Mouse (Mus musculus): ENCODE results near the gene Tbcd. TPM values are rescaled to one million over a fixed set of nuclear protein-coding genes. Genes with fewer than 3 reads are reported as not detected.

The Tbcd gene
- total RNA-seq, 2 experiments from 2014 or later = 34.7 to 38.3 TPM

DNA sequence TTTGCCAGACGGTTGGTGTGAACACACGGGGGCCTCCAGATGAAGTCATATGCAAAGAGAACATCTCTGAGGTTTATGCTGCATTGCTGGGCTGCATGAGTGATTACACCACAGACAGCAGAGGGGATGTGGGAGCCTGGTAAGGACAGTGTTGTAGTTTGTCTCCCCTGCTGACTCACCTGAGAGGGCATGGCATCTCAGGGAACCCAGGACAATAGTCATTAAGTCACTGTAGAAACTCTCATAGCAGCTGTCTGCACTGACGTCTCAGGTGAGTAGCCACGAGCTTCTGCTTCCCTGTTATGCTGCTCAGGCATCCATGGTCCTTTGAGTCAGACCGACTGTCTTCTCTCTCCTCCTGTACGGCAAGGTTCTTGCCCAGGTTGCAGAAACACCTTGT lies 145.5 kb downstream of the Tbcd start:
- DNase-seq = no peak

DNA sequence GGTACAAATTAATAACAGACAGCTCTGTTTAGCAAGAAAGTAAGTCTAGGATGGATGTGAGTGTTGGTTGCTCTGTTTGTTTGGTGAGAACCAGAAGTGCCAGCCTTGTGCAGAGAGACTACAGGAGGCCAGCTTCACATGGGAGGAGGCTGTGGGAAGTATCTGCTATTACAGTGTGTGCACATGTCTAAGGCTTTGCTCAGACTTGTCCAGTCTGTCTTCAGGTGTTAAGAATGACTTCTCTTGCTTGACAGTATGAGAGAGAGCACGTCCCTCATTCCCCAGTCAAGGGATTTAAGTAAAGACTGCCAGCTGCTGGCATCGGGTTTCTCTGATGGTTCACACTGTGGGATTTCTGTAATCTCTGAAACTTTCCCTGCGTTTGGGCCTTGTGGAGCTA lies 149.7 kb downstream of the Tbcd start:
- no peak for DNase-seq

DNA sequence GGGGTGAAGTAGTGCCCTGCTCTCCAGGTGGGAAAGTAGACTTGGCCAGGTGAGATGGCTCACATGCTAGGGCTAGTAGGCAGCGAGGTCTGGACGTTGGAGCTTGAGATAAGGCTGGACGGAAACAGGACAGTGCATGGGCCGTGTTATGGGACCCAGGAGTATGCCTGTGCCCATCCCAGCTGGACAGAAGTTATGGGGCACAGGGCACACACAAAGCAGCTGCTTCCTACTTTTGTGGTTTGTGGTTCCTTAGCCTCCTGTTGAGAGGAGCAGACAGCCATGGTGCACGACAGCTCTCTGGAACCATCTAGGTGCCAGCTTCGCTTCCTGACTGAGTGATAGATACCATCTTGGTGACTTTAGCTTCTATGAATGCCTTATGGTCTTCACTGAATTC lies 153.9 kb downstream of the Tbcd start:
- no peak for DNase-seq

DNA sequence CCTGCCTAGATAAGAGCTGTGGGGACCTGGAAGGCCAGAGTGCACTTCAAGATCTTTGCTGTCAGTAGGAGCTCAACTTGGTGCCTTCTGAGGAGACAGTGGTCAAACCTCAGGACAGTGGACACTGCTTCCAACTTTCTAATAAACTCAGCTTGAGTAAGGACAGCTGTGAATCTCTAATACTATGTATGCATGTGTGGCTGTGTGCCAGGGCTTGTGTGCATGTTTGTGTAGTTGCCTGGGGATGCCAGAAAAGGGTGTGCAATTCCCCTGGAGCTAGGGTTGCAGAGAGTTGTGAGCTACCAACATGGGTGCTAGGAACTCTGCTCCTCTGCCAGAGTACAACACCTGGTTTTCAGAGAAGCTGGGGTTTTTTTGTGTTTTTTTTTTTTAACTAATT lies 159.2 kb downstream of the Tbcd start:
- DNase-seq = no peak

DNA sequence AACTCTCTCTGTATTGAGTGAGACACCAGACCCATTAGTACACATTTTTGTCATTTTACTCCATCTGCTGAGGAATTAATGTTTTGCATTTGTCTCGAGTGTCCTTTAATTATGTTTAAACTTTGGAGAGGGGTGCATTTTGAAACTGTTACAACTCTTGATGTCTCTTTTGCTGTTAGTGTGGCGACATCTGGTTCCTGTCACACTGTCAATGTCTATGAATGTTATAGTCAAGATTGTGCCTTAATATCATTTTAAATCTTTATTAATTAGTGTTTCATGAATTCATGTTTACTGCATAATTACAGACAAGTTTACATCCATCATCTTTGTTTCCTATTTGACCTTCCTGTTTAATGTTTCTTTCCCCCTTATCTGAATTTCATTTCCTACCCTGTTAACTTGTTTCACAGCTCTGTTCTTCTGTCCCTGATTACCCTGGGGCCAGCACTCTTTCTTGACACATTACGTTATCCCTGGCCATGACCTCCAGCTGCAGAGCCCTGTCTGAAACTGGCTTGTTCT lies 164.3 kb downstream of the Tbcd start:
- no peak for DNase-seq

DNA sequence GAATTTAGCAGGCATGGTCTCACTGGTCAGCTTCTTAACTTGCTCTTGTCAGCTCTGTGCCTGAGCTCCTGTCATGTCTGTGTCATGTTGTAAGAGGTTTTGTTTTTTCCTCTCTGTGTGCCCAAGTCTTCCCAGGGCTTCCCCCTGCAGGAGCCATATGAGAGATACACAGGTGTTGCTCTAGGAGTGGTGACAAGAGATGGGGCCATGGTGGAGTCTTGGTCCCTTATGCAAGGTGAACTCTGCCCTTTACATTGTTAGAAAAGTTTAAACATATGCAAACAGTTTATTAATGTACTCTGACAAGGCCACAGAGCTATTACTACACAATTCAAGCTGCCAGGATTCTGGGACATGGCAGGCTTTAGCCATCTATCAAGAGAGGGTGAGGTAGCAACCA lies 164.8 kb downstream of the Tbcd start:
- no peak for DNase-seq

DNA sequence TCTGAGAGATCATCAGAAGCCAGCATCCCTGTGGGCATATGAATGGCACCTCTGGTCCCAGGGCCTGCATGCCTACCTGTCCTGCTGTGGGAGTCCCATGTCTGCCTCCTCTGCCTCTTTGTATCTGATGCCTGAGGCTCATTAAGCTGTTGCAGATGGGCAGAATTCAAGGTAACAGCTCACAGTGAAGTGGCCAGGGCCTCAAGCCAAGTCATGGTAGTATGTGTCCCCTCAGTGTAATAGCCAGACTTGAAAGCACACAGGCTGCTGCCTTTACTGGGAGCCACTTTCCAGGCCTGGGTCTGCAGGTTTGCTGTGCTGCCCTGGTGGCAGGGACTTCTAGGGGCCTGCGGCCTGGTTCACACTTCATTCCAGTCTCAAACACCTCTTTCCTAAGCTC lies 165.6 kb downstream of the Tbcd start:
- no peak for DNase-seq

DNA sequence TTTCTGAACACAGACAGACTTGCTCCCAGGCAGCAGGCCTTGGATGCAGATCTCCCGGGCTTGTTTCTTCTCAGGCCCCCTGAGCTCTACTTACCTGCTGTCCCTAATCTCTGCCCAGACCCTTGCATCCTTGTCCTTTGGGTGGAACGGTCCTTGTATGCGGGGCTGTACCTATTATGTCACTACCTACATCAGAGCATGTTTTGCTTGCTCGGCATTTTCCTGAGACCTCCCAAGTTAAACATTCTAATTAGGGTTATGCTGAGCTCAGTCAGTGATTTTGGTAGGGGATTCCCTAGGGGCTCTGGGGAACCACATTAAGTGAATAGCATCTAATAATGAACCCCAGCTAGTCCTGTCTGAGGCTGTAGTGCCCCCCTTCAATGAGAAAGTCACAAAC lies 173.3 kb downstream of the Tbcd start:
- no peak for DNase-seq

DNA sequence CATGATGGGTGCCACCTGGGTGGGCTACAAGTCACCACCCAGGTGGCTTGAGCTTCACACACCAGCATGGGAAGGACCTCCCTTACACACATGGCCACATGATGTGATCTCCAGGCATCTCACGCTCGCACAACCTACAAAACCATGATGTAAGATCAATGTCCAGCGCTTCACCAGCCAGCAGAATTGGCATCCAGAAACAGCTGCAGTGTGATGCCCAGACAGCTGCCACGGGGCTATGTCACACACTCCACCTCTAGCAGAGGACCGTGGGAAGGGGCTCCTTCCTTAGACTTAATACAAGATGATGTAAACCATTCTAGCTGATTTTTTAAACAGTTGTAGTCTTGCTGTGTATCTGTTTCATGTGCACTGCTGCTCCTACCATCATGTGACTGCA lies 175.8 kb downstream of the Tbcd start:
- no peak for DNase-seq

DNA sequence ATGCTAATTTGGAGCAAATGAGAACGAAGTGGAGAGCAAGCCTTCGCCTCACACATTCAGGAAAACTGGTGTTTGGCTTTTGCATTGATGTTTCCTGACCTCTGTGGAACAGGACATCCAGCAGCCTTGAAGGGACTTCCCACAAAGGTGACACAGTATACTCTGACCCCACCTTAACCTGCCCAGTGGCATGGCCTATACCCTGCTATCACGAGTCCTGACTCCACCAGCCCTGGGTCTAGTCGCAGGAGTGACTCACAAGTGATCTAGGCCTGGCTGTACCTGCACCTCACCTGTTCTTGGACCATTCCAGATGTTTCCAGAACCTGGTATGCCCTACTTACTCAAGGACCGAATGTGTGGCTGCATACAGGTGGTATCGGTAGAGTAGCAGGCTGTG lies 177.8 kb downstream of the Tbcd start:
- DNase-seq = no peak

DNA sequence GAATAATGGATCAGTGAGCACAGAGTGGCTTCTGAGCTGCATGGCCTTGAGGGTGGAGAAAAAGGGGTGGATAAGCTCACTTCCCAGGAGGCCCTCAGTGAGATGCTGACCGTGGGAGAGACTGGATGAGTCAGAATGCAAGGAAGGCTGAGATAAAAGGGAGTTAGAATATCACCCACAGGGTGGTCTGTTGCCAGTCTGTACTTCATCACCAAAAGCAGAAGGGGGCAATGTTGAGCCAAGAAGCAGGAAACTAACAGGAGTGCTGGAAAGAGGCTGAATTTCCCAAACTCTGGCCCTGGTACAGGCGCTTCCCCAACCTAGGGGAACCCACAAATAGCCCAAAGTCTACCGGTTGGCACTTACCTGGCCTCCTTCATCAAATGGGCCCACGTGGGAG lies 178.7 kb downstream of the Tbcd start:
- DNase-seq = peak; percentile 36

DNA sequence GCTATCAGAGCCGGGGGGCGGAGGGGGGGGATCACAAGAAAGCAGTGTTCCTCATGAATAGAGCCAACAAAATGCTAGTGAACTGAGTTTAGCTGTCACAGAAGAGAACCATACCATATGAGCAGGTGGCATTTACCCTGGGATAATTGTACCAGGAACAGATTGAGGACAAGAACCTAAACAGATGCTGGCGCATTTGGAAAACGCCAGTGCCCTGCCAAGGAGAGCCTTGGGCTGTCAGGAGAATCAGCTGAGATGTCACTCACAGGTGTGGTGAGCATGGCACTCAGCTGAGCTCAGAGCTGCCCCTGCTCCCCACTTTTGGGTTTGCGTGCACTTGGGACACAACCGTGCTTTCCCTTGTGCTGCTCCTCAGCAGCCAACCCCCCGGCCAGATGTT lies 179.7 kb downstream of the Tbcd start:
- DNase-seq = no peak

DNA sequence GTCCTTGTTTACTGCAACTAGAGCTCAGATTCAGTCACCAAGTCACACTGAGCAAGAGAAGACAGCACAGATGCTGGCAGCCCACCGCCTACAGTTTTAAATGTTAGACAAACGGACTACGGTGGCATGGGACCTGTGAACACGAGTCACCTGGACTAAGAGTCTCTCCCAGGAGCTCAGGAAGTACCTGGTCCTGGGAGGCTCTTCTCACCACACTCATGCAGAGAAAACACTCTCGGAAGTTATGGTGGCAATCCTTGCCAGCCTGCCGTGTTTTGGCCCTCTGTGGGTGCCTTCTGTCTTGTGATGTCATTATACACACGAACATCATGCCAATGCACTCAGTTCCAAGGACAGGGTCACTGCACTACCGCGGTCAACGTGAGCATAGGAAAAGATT lies 184.9 kb downstream of the Tbcd start:
- no peak for DNase-seq

DNA sequence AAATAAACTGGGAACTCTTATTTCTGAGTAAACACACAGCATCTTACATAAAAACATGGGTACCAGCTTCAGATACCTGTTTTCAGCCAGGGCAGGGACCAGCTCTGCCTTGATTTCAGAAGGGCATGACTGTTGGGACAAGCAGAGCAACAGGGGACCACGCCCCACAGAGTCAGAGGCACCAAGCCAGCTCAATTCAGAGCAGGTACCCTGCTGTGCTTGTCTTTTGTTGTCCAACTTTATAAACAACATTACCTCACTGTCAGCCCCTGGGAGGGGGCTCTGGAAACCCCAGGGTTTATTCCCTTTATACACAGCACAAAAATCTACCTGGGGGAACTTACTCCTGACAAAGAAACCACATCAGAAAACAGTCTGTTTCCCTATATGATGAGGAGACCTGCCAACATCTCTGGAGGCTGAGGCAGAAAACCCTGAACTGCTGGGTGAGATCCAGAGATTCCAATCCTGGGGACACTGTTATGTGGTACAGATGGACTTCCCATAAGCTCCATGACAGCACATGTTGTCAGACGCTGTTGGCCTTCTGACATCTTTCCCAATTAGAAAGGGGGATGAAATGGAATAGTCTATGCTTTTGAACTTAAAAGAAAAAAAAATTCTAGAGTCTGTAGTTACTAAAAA lies 189.9 kb downstream of the Tbcd start:
- DNase-seq = no peak

DNA sequence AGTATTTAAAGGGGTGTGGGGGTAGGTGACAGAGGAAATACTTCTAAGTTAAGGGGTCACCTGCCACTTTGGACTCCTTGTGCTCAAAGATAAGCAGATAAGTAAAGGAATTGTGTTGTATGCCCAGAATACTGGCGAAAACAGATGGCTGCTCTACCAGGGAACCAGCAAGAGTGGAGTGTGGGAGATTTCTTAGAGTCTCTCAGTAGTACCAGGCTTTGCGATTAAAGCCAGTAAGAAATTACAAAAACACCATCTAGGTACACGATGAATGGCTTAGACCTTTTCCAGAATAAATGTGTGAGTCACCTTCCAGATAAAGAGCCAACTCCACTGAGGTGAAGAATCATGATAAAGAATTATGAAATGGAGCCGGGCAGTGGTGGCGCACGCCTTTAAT lies 193.6 kb downstream of the Tbcd start:
- DNase-seq = no peak

DNA sequence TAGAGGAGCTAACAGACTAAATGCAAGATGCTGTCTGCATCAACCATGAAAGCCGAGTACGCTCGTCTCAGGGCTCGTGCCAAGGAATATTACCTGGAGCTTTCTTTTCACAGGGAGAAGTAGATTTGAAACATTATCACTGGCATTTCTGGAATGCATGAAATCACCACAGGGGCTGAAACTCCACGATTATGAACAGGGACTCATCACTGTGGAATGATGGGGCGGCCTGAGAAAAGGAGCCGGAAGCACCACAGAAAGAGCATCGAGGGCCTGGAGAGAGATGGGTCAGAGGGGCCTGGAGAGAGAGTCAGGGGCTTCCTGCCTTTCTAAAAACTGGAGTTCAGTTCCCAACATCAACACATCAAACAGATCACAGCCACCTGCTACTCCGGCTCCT lies 195.6 kb downstream of the Tbcd start:
- DNase-seq = no peak

DNA sequence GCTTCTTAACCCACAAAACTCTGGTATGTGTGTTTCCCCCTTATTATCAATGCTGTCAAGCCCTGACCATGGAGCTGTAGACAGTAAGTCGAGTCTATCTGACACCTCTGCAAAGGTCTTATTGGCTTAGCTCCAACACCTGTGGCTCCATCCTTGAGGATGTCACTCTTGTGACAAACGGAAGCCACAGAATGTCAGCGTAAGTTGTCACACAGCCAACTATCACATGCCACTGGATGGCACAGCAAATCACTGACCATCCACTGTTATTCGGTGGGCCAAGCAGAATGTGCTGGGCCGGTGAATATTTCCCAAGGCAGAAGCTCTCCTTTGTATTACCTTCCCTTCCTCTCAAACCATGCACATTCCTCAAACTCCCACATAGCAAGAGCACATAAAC lies 196.4 kb downstream of the Tbcd start:
- no peak for DNase-seq

DNA sequence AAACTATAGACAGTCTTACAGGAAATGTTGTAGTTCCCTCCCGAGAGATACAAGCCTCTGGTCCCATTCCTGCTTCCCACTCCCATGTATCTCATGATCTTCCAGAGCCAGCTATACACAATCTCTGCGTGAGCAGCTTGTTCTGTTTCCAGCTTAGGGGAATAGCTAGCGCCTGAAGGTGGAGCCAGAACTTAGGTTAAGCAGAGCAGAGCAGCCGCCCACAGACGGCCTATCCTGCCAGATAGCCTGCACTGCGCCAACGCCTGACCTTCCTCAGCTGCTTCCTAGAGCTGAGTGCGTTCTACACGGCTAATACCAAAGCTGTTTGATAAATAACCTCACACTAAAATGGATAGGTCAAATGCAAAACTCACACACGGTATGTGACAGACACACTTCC lies 198.2 kb downstream of the Tbcd start:
- DNase-seq = peak; percentile 63

DNA sequence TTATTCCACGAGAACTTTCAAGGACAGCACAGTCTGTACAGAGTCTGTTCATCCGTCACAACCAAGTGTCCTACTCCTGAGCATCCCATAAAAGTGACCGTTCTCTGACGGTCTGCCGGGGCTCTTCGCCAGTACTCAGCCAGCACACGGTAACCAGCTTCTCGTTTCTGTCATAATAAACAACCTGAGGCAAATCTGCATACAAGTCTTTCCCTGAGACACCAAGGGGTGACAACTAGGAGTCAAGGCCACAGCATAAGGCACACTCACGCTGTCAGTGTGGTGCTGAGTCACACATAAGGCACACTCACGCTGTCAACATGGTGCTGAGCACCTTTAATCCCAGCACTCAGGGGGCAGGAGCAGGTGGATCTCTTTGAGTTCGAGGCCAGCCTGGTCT lies 198.9 kb downstream of the Tbcd start:
- DNase-seq = no peak

DNA sequence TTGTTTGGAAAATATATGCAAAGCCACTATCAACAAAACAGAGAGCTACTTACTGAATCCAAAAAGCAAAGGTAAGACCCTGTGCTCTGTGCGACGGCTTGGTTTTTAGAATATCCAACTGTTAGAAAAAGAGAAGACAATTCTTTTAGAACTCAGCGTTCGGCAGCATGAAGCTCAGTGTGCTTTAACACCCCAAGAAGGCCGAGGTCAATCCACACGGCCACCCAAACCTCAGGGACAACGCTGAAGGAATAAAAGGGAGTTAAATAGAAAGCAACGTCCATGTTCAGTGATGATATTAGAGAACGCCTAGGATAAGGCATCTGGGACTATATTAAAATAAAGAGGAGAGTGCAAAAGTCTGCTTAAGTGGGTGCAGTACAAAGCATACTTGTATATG lies 199.8 kb downstream of the Tbcd start:
- DNase-seq = no peak

DNA sequence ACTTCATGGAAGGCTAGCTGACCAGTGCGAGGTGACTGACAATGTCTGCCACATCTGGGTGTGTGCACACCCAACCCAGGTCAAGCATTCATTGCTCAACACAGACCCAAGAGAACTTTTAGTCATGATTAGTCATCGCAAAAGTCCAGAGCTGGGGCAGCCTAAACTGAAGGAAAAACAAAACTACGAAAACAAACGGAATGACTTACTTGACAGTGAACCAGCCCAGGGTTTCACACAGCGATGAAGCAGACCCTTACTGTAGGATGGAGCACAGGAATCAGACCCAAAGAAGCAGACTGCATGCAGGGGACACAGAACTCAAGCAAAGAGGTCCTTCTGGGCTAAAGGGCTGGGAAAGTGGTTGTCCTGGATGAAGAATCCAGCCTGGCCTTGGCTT lies 200.2 kb downstream of the Tbcd start:
- peak; percentile 22 for DNase-seq

DNA sequence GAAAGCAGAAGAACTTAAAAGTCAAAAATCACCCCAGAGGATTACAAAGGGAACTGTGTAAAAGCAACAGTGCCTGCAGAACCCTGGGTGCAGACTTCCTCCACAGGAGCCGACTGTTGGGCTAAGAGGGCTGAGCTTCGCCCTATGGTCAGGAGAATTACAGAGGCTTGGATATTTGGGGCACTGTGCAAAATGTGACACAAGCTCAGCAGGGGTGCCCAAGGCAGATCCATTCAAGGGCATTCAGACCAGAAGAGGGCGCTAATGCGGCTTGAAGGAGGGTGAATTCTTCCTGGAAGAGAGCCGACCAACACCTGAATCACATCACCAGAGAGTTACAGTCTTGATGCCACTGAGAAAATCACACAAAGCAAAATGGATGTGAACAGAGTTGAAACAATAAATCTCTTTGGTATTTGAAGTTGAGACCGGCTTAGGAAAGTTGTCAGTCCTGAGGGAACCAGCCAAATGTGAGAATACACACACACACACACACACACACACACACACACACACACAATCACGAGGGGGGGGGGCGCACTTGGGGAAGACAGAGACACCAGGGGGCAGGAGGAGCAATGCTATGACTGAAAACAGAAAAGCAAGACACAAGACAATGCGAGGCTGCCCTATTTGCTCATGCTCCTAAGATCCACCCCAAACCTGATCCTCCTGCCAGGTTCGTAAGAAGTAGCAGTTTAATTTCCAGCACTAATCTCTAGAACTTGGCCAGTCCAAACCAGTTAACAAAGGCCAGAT lies 201.0 kb downstream of the Tbcd start:
- DNase-seq = peak; percentile 80

DNA sequence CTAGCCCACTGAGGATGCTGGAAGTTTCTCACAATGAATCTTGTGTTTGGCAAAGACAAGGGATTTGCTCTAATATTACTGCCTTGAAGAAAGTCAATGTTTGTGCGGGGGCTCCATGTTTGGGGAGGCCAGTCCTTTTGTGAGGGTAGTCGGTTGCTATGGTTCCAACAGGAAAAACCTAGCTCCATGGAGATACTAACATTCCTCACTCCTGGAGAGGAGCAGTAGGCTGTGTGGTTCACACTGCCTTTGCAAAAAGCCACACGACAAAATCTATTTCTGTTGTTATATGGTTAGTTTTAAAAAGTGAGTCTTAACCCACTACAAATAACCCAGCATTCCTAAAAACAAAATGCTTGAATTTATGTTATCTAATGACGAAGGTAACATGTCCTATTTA lies 201.9 kb downstream of the Tbcd start:
- DNase-seq = no peak

DNA sequence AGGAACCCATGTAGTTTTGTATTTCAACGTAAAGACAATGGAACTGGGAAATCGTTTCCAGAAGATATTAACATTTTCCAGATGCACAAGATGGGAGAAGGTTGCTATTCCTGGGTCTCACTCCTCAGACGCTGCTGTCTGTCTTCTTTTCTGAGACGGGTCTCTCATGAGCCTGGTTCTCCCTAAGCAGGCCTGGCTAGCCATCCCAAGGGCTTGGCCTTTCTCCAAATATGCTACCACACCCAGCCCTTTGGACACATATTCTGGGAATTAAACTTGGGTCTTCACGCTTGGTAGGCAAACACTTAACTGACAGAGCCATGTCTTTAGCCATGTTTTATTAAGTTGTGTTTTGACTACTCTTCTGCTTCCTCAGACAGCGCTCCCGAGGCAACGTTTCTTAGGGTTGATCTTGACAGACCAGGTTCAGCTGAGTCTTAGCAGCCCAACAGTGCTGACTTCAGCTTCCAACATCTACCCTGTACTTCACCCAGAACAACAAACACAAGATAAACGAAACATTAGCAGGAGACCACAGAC lies 202.7 kb downstream of the Tbcd start:
- no peak for DNase-seq
